Mouse (Mus musculus): ENCODE results near the gene Tada2a. TPM values are rescaled to one million over a fixed set of nuclear protein-coding genes. Genes with fewer than 3 reads are reported as not detected.

Tada2a gene
- polyA plus RNA-seq, 1 experiment: 0.15 TPM

DNA sequence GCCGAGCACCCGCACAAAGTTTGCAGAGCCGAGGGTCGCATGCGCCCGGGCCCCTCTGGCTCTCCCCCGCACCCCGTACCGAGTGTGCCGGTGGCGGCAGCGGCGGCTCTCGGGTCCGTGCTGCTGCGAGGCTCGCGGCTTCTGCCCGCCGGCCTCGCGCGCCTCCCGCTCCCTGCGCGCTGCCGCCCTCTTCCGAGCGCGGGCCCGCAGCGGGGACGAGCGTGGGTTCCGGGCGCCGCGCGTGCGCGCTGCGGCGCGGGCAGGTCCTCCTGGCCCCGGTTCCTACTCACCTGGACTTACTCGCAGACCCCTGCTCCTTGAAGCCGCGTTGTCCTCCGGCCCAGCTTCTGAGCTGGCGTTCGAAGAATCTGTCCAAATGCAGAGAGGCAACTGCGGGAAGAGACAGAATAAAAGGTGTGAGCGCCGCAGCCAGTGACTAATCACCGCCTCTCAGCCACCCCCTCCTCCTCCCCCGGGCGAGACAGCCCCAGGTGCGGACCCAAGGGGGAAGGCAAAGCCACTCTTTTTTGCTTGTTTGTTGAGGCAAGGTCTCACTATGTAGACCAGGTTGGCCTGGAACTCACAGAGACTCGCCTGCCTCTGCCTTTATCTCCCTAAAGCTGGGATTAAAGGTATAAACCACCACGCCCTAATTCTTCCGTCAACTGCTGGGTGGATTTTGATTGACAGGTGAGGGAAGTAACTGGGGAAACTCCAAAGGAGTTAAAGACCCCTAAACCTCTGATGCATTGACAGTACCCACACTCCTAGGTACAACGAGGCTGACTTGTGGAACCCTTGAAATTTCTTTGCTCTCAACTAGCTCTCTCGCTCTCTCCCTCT is 61.0 kb downstream of the Tada2a start:
- Histone ChIP-seq H3K36me3 (ENCODE audit: control insufficient read depth) (no peaks in the 10 kb centered on the region), H3K9me3 (ENCODE audit: control insufficient read depth, low read length) (peaks cover 5% of the 10 kb centered on the region; the same call in 1 of the 2 replicates), H3K4me1 (ENCODE audit: control insufficient read depth) (peaks cover 5% of the 10 kb centered on the region), H3K27me3 (ENCODE audit: control insufficient read depth) (peaks cover 76% of the 10 kb centered on the region), H3K4me3 (replicated peaks) (peak overlapping the region; percentile 51)
- TF ChIP-seq TAL1 (IDR thresholded peaks at IDR 0.05; ENCODE audit: low read length) (no peak), GATA1 (IDR thresholded peaks at IDR 0.05; ENCODE audit: low read length) (no peak)

DNA sequence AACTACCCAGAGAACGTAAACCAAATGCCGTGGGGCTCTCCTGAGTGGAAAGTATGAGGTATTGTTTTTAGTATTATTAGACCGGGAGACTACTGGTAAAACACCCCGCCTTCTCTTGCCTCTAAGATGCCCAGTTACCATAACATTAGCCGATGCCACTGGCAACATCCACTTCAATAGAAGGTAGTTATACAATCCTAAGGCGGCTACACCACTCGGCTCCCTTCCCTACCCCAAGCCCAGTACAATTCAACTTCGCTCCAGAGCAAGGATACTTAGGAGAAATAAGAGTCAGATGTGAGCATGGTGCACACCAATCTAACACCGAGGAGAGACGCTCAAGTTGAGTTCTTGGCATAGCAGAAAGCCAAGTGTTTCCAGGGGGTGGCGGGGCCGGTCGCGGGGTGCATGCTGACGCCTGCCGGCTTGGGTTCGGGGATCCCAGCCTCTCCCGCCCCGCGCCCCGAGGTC is 61.6 kb downstream of the Tada2a start:
- Histone ChIP-seq H3K4me3 (replicated peaks) (peak overlapping the region; percentile 51), H3K4me1 (ENCODE audit: control insufficient read depth) (peaks cover 5% of the 10 kb centered on the region), H3K36me3 (ENCODE audit: control insufficient read depth) (no peaks in the 10 kb centered on the region), H3K9me3 (ENCODE audit: control insufficient read depth, low read length) (peaks cover 5% of the 10 kb centered on the region; the same call in 1 of the 2 replicates), H3K27me3 (ENCODE audit: control insufficient read depth) (peaks cover 76% of the 10 kb centered on the region)
- TF ChIP-seq TAL1 (IDR thresholded peaks at IDR 0.05; ENCODE audit: low read length) (no peak), GATA1 (IDR thresholded peaks at IDR 0.05; ENCODE audit: low read length) (no peak)

DNA sequence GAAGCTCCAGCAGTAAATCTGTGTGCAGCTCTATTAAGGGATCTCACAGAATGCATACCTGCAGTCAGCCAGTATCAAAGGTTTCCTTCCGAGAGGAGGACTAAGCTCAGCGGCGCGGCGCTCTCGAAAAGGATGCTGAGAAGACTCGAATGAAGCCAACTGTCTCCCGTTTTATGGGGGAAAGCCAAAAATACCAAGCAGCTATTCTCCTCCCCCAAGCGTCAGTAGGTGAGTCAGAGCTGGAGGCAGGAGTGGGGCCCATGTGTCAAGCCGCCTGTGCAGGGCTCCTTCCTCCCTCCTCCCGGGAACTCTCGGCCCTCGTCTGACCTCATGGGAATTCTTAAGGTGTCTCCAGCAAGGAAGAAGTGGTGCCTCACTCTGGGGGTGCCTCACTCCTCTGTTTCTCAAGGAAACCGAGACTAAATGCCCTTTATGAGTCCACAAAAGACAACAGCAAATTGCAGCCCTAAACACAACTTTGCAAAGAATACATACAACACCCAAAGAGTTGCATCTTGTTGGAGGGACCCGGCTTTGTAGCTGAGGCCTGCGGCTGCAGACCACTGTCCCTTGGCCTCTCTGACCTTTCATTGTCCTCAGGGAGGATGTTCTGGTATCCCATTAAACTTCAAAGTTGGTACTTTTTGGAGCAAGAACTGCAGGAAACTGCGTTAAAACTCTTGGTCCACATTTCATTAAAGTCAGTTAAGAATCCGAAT is 62.3 kb downstream of the Tada2a start:
- Histone ChIP-seq H3K36me3 (ENCODE audit: control insufficient read depth) (no peaks in the 10 kb centered on the region), H3K4me1 (ENCODE audit: control insufficient read depth) (peaks cover 5% of the 10 kb centered on the region), H3K4me3 (replicated peaks) (no peak overlapping the region), H3K27me3 (ENCODE audit: control insufficient read depth) (peaks cover 76% of the 10 kb centered on the region), H3K9me3 (ENCODE audit: control insufficient read depth, low read length) (peaks cover 5% of the 10 kb centered on the region; the same call in 1 of the 2 replicates)
- TF ChIP-seq TAL1 (IDR thresholded peaks at IDR 0.05; ENCODE audit: low read length) (no peak), GATA1 (IDR thresholded peaks at IDR 0.05; ENCODE audit: low read length) (no peak)

- H3K9me3 ChIP-seq (ENCODE audit: control insufficient read depth, low read length): peaks cover 5% of the 10 kb centered on the region; the same call in 1 of the 2 replicates
- no peak overlapping the region for H3K4me3 ChIP-seq (replicated peaks)
- no peak for TF ChIP-seq TAL1 (IDR thresholded peaks at IDR 0.05; ENCODE audit: low read length)
- TF ChIP-seq GATA1 (IDR thresholded peaks at IDR 0.05; ENCODE audit: low read length): no peak
- H3K36me3 ChIP-seq (ENCODE audit: control insufficient read depth): no peaks in the 10 kb centered on the region
- H3K27me3 ChIP-seq (ENCODE audit: control insufficient read depth): peaks cover 72% of the 10 kb centered on the region
- peaks cover 5% of the 10 kb centered on the region for H3K4me1 ChIP-seq (ENCODE audit: control insufficient read depth)
Measured at GRCm38 (mm10) chr11:84066071-84066481, 63.3 kb downstream of the Tada2a start.

DNA sequence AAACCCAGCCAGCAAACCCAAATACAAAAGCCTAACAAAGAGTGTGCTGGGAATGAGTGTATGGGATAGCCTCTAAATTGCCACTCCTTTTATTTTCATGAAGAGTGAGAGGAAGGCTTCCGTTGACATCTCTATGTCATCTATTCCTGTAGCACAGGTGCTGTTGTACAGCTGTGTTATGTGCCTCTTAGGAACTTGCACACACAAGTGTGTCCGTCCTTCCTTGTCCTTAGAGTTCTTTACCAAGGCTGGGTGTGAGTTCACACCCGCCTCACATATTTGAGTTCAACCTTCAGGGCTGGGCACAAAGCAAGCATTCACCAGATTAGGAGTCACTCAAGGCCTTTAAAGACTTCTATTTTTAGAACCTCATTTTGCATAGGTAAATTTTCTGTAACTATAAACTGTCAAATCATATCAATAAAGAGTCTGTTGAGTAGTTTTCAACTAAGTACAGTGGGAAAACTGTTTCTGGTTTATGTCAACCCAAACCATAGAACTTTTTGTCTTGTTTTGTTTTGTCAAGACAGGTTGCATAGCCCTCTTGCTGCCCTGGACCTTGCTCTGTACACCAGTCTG is 65.7 kb downstream of the Tada2a start:
- TF ChIP-seq TAL1 (IDR thresholded peaks at IDR 0.05; ENCODE audit: low read length): no peak
- TF ChIP-seq GATA1 (IDR thresholded peaks at IDR 0.05; ENCODE audit: low read length): no peak
- H3K27me3 ChIP-seq (ENCODE audit: control insufficient read depth): peaks cover 50% of the 10 kb centered on the region
- no peak overlapping the region for H3K4me3 ChIP-seq (replicated peaks)

DNA sequence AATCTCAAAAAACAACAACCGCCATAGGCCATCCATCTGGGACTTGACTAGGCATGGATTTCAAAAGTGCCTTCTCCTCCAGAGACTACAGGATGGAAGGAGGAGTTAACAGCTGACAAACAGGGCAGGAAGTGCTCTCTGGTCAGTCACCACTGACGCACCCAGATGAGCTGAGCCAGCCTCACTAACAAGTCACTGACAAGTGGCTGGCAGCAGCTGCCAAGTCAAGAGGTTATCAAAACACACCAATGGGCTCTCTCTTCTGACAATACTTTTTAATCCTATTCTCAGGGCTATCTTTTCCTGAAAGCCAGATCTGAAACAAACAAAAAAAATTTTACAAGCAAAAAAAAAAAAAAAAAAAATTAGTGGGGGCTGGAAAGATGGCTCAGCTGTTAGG is 66.6 kb downstream of the Tada2a start:
- TF ChIP-seq GATA1 (IDR thresholded peaks at IDR 0.05; ENCODE audit: low read length): no peak
- no peak for TF ChIP-seq TAL1 (IDR thresholded peaks at IDR 0.05; ENCODE audit: low read length)
- H3K4me3 ChIP-seq (replicated peaks): no peak overlapping the region
- H3K36me3 ChIP-seq (ENCODE audit: control insufficient read depth): no peaks in the 10 kb centered on the region
- no peaks in the 10 kb centered on the region for H3K4me1 ChIP-seq (ENCODE audit: control insufficient read depth)
- H3K9me3 ChIP-seq (ENCODE audit: control insufficient read depth, low read length): no peaks in the 10 kb centered on the region; the same call in 1 of the 2 replicates
- H3K27me3 ChIP-seq (ENCODE audit: control insufficient read depth): peaks cover 41% of the 10 kb centered on the region

More for the DNA sequence above, 65.7 kb downstream of the Tada2a start:
- Histone ChIP-seq H3K9me3 (ENCODE audit: control insufficient read depth, low read length) (peaks cover 3% of the 10 kb centered on the region; the same call in 1 of the 2 replicates), H3K4me1 (ENCODE audit: control insufficient read depth) (peaks cover 5% of the 10 kb centered on the region), H3K36me3 (ENCODE audit: control insufficient read depth) (no peaks in the 10 kb centered on the region)

GRCm38 (mm10) chr11:84061881-84062280 is 67.5 kb downstream of the Tada2a start:
- no peak overlapping the region for H3K4me3 ChIP-seq (replicated peaks)
- H3K4me1 ChIP-seq (ENCODE audit: control insufficient read depth): no peaks in the 10 kb centered on the region
- TF ChIP-seq TAL1 (IDR thresholded peaks at IDR 0.05; ENCODE audit: low read length) (no peak), GATA1 (IDR thresholded peaks at IDR 0.05; ENCODE audit: low read length) (no peak)
- no peaks in the 10 kb centered on the region; the same call in 1 of the 2 replicates for H3K9me3 ChIP-seq (ENCODE audit: control insufficient read depth, low read length)
- H3K36me3 ChIP-seq (ENCODE audit: control insufficient read depth): no peaks in the 10 kb centered on the region
- H3K27me3 ChIP-seq (ENCODE audit: control insufficient read depth): peaks cover 32% of the 10 kb centered on the region

- no peaks in the 10 kb centered on the region for H3K4me1 ChIP-seq (ENCODE audit: control insufficient read depth)
- H3K4me3 ChIP-seq (replicated peaks): no peak overlapping the region
- no peak for TF ChIP-seq GATA1 (IDR thresholded peaks at IDR 0.05; ENCODE audit: low read length)
- TF ChIP-seq TAL1 (IDR thresholded peaks at IDR 0.05; ENCODE audit: low read length): no peak
- H3K36me3 ChIP-seq (ENCODE audit: control insufficient read depth): no peaks in the 10 kb centered on the region
- H3K27me3 ChIP-seq (ENCODE audit: control insufficient read depth): peaks cover 19% of the 10 kb centered on the region
- peaks cover 3% of the 10 kb centered on the region for H3K9me3 ChIP-seq (ENCODE audit: control insufficient read depth, low read length)
Measured at GRCm38 (mm10) chr11:84060635-84061034, 68.8 kb downstream of the Tada2a start.
